15 mouse cellular contexts compared by ENCODE assay signal in the genomic region with DNA sequence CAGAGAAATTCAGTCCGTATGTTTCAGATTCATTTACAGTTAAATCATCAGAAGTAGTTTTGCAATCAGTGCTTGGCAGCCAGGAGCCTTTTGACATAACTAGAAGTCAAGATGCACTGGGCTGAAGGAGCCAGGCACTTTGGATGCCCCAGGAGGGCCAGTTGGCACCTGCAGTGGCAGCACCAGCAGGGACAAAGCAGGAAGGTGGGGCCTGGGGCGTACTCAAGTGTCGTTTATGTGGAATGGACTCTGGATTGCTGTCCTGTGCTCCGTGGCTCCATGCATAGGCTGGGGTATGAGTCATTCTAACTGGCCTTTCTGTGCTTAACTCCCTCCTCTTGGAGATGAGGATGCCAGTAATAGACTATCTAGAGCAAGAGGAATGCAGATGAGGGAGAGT.
DNase-seq lines count a peak whose midpoint lies in the region; ATAC-seq and TF ChIP-seq lines count a peak whose summit lies in the region.
"Had no signal": no experiment of that assay in that cellular context is flagged by ENCODE, and none has a peak within 500 bp of the region (broad histone marks: within the 10 kb centered on the region; RNA-seq: fewer than 3 reads in every experiment).

No protein-coding gene starts in this region.

- no peaks in the 10 kb centered on the region for H3K4me1 ChIP-seq in intestine, embryonic 15.5 days (replicated peaks)
- peaks cover 5% of the 10 kb centered on the region for H3K4me1 ChIP-seq in stomach, postnatal 0 days (replicated peaks; ENCODE audit: control insufficient read depth, insufficient read depth)

- peak; percentile 37 to 38 for DNase-seq in adrenal gland, adult 18-20 months (ENCODE audit: low spot score in 2 of 2)
- DNase-seq in adrenal gland, postnatal 4 days (ENCODE audit: low spot score in 2 of 2), result no peak
- peak; percentile 23 for DNase-seq in urinary bladder, postnatal 25 days (ENCODE audit: low spot score)
- no peak for DNase-seq in urinary bladder, postnatal 4 days (ENCODE audit: low spot score in 2 of 2)
- no peak for DNase-seq in stomach, postnatal 0 days (ENCODE audit: low spot score)
- DNase-seq in kidney, postnatal 14 days, result no peak
- DNase-seq in frontal cortex, postnatal 36 days (ENCODE audit: low spot score in 2 of 2), result no peak
- DNase-seq: cerebellum, adult 9-10 months had no signal

- no peak for TF ChIP-seq EP300 in stomach, postnatal 0 days (optimal IDR thresholded peaks at IDR 0.05)

- WGBS in intestine, embryonic 15.5 days, result 65% methylated on average over 4 of the region's 4 CpGs
- 43% methylated on average over 4 of the region's 4 CpGs for WGBS in stomach, postnatal 0 days

- no peak overlapping the region for H3K27ac ChIP-seq in intestine, embryonic 15.5 days
- 0 out of 2 replicates have a peak overlapping the region, but pooled peaks have one; percentile 40 for H3K27ac ChIP-seq in stomach, postnatal 0 days (replicated peaks)
- H3K27ac ChIP-seq: embryonic facial prominence, embryonic 12.5 days; heart, embryonic 13.5 days; kidney, embryonic 15.5 days; lung, embryonic 15.5 days had no signal

- no peak overlapping the region for H3K9ac ChIP-seq in intestine, embryonic 15.5 days
- no peak overlapping the region for H3K9ac ChIP-seq in stomach, postnatal 0 days (ENCODE audit: low read length)
- H3K9ac ChIP-seq: embryonic facial prominence, embryonic 12.5 days; heart, embryonic 13.5 days; kidney, embryonic 15.5 days; lung, embryonic 15.5 days had no signal

- no peaks in the 10 kb centered on the region for H3K9me3 ChIP-seq in intestine, embryonic 15.5 days
- no peaks in the 10 kb centered on the region for H3K9me3 ChIP-seq in stomach, postnatal 0 days (ENCODE audit: control insufficient read depth, low read length)
- H3K9me3 ChIP-seq: embryonic facial prominence, embryonic 12.5 days; heart, embryonic 13.5 days; kidney, embryonic 15.5 days; lung, embryonic 15.5 days had no signal

- peak; percentile 71 for ATAC-seq in intestine, embryonic 15.5 days
- ATAC-seq in stomach, postnatal 0 days (ENCODE audit: low FRiP score, low TSS enrichment), result peak; percentile 58; the same call in 1 of the 2 replicates
- ATAC-seq: forebrain, embryonic 16.5 days; hindbrain, embryonic 16.5 days had no signal

- H3K36me3 ChIP-seq in intestine, embryonic 15.5 days, result no peaks in the 10 kb centered on the region
- H3K36me3 ChIP-seq in stomach, postnatal 0 days (ENCODE audit: control insufficient read depth, insufficient read depth, low read length), result no peaks in the 10 kb centered on the region
- H3K36me3 ChIP-seq: embryonic facial prominence, embryonic 12.5 days; heart, embryonic 13.5 days; kidney, embryonic 15.5 days; lung, embryonic 15.5 days had no signal

- H3K4me3 ChIP-seq in intestine, embryonic 15.5 days (replicated peaks), result no peak overlapping the region
- H3K4me3 ChIP-seq in stomach, postnatal 0 days (ENCODE audit: low read depth, low read length), result no peak overlapping the region
- H3K4me3 ChIP-seq: embryonic facial prominence, embryonic 12.5 days; heart, embryonic 13.5 days; kidney, embryonic 15.5 days; lung, embryonic 15.5 days had no signal

- no peak overlapping the region for H3K4me2 ChIP-seq in intestine, embryonic 15.5 days (replicated peaks)
- H3K4me2 ChIP-seq in stomach, postnatal 0 days (replicated peaks; ENCODE audit: low read depth), result no peak overlapping the region
- H3K4me2 ChIP-seq: embryonic facial prominence, embryonic 12.5 days; heart, embryonic 13.5 days; kidney, embryonic 15.5 days; lung, embryonic 15.5 days had no signal

- TF ChIP-seq CTCF in stomach, postnatal 0 days (IDR thresholded peaks at IDR 0.05; ENCODE audit: low read depth), result no peak

- no peaks in the 10 kb centered on the region for H3K27me3 ChIP-seq in intestine, embryonic 15.5 days (replicated peaks)
- no peaks in the 10 kb centered on the region for H3K27me3 ChIP-seq in stomach, postnatal 0 days (ENCODE audit: control insufficient read depth, insufficient read depth, low read length)
- H3K27me3 ChIP-seq: embryonic facial prominence, embryonic 12.5 days; kidney, embryonic 15.5 days had no signal

Comparison
In these comparisons a context has a peak if more than half of its experiments do, and no peak if none do; other contexts are left out.
1. DNase-seq: peak in adrenal gland, adult 18-20 months (2 of 2) and urinary bladder, postnatal 25 days (single experiment); none in adrenal gland, postnatal 4 days (0 of 2), urinary bladder, postnatal 4 days (0 of 2), stomach, postnatal 0 days (single experiment), kidney, postnatal 14 days (single experiment) and frontal cortex, postnatal 36 days (0 of 2).